Mouse (Mus musculus) E14TG2a.4 (cell line): ENCODE results near the gene Lrrc61.

Source experiments
- CTCF ChIP-seq: conservative IDR thresholded peaks from 2 replicates; pipeline ENCODE4 v1.5.1; 2014; ENCODE audit warnings: low read length
- NANOG ChIP-seq: IDR thresholded peaks from 2 replicates; pipeline ENCODE4 v1.6.1; 2014; ENCODE audit warnings: borderline replicate concordance, low read length, mixed read lengths
- POU5F1 ChIP-seq: IDR thresholded peaks from 2 replicates; pipeline ENCODE4 v1.6.1; 2014; ENCODE audit warnings: low read length, borderline replicate concordance

GRCm38 (mm10) chr6:48591871-48592270 lies 37.3 kb downstream of the Lrrc61 start:
- TF ChIP-seq CTCF (no peak), NANOG (no peak), POU5F1 (no peak)
